Mouse (Mus musculus): ENCODE measurements at regions not wholly inside any gene's neighbourhood (a gene's known extent, or its start where the extent isn't known, plus 50 kb on each side); places are given as distances from the start of the nearest gene placed in this dataset.
A peak's percentile ranks its signal among the peaks of the same experiment; 100 is the strongest.

DNA sequence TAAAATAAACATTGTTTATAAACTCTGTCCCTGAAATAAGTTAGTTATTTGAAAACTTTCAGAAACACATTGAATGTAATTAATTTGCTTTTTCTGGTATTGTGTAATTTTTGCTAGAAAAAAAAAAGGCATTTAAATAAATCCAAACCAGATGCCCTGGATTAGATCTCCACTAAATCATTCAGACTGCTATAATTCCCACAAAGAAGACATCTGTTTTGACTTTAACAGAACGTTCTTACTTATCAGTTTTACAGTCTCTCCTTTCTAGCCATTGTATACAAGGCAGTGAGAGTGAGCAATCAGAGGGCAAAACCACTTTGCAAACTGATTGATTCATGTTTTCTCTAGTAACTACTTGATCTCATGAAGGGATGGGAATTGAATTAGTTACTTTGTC, 478.8 kb downstream of the Slitrk6 start:
- no peaks in the 10 kb centered on the region for H3K9me3 ChIP-seq
- no peaks in the 10 kb centered on the region for H3K4me1 ChIP-seq
- no peak overlapping the region for H3K9ac ChIP-seq
- no peaks in the 10 kb centered on the region for H3K27me3 ChIP-seq
- no peaks in the 10 kb centered on the region for H3K36me3 ChIP-seq
- H3K27ac ChIP-seq, result no peak overlapping the region
- WGBS, result 7% methylated on average over 1 of the region's 1 CpGs
- H3K4me3 ChIP-seq, result no peak overlapping the region
- ATAC-seq (ENCODE audit: borderline replicate concordance, extremely low read depth, low FRiP score, low TSS enrichment), result no peak
- H3K4me2 ChIP-seq, result no peak overlapping the region

DNA sequence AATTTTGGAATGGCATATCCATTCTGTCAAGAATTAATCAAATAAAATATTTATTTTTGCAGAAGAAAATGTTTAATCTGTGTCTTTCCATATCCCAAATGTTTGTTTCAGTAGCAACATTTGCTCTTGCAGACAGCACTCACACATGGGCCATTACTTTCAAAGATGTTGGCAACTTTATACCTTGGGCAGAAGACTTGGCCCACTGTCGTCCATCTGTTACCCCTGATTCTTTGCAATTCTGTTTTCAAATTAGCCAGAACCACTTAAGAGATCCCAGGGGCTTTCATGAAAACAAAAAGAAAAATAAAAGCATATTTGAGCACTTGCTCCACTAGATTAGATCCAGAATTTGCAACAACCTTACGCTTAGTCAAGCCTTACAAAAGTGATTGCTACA, 483.7 kb downstream of the Slitrk6 start:
- Histone ChIP-seq H3K4me1 (no peaks in the 10 kb centered on the region), H3K4me3 (no peak overlapping the region), H3K27me3 (no peaks in the 10 kb centered on the region), H3K27ac (no peak overlapping the region), H3K36me3 (no peaks in the 10 kb centered on the region), H3K9ac (no peak overlapping the region), H3K9me3 (no peaks in the 10 kb centered on the region), H3K4me2 (no peak overlapping the region)
- WGBS, result 77% methylated on average over 2 of the region's 2 CpGs
- ATAC-seq (ENCODE audit: borderline replicate concordance, extremely low read depth, low FRiP score, low TSS enrichment), result no peak

DNA sequence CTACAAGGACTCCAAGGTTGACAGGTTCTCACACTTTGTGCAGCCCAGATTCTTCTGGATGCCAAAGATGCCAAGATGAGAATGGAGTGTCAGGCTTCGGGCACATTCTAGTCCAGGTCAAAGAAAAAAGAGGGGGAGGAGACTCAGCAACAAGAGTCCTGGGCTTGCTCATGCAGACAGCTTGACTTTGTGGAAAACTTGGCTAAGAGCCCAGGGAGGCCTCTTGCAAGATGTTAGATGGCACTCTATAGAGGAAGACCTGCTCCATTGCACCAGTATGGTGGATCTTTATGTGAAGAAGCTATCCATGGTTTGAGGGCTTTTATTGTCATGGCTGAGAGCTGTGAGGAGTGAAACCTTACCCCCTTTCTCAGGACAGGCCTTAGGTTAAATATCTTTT, 510.5 kb downstream of the Slitrk6 start:
- no peak overlapping the region for H3K4me3 ChIP-seq
- no peaks in the 10 kb centered on the region for H3K36me3 ChIP-seq
- 46% methylated on average over 1 of the region's 1 CpGs for WGBS
- no peaks in the 10 kb centered on the region for H3K9me3 ChIP-seq
- no peaks in the 10 kb centered on the region for H3K4me1 ChIP-seq
- no peak overlapping the region for H3K4me2 ChIP-seq
- H3K27ac ChIP-seq, result no peak overlapping the region
- ATAC-seq (ENCODE audit: borderline replicate concordance, extremely low read depth, low FRiP score, low TSS enrichment), result no peak
- H3K9ac ChIP-seq, result no peak overlapping the region
- no peaks in the 10 kb centered on the region for H3K27me3 ChIP-seq

DNA sequence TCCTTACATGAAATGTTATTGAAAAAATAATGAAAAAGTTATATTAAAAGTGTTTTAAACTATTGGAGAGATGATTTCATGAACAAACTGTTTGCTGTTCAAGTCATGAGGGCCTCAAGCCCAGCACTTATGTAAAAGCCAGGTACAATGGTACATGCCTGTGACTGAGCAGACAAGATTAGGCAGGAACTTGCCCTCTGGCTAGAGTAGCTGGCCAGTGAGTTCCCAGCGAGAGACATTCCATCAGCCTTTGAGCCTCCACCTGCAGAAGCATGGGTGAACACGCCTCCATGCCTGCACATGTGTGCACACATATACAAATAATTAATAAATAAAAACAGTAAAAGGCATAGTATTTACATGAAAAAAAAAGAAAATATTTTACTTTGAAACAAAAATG, 511.4 kb downstream of the Slitrk6 start:
- H3K9ac ChIP-seq, result no peak overlapping the region
- no peaks in the 10 kb centered on the region for H3K9me3 ChIP-seq
- H3K27me3 ChIP-seq, result no peaks in the 10 kb centered on the region
- WGBS, result 88% methylated on average over 2 of the region's 2 CpGs
- no peak overlapping the region for H3K27ac ChIP-seq
- H3K4me1 ChIP-seq, result no peaks in the 10 kb centered on the region
- no peak overlapping the region for H3K4me3 ChIP-seq
- no peak overlapping the region for H3K4me2 ChIP-seq
- no peaks in the 10 kb centered on the region for H3K36me3 ChIP-seq
- ATAC-seq (ENCODE audit: borderline replicate concordance, extremely low read depth, low FRiP score, low TSS enrichment), result no peak

DNA sequence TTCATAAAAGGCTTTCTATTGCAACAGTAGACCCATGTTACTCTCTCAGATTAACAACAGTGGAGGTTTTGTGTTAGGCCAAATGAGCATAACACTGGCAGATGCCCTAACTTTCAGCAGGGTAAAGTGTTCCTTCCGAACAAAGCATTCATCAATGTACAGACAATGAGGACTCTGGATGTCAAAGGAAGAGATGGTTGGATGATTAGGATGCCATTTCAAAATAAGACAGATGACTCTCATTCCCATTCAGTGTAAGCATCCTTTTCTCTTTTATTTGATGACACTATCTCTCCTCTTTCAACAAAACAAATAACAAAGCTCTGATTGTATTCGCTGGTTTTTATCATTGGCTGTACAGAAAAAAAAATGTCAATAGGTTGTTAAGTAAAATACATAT, 516.1 kb downstream of the Slitrk6 start:
- 73% methylated on average over 2 of the region's 2 CpGs for WGBS
- ATAC-seq (ENCODE audit: borderline replicate concordance, extremely low read depth, low FRiP score, low TSS enrichment), result no peak

DNA sequence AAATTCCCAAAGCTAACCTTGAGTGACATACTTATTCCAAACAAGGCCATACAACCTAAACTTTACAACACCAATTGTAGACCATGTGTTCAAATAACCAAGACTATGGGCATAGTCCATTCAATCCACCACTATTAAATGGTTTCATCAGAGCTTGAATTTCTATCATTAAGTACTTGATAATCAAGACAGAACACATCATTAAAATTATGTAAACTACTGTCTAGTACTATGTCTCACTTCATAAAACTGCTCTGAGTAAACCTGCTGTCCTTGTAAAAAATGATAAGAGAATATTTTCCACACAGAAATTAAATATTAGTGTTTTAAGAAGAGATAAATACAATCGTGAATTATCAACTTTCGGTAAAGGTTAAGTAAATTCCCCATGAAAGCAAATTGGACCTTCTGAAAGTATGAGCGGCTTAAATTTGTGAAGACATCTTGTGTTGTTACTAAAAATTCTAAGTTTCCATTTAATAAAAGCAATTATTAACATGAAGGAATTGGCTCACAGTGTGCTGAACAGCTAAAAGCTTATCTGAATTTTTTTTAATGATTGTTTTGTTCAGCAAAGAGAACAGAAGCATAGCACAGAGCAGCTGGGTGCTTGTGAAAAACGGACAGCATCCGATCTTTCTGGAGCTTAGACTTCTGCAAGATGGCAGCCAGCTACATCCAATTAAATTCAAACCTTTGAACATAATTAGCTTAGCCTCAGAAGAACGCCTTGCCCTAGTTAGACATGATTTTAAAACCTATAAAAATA, 530.1 kb downstream of the Slitrk6 start:
- Histone ChIP-seq H3K9ac (no peak overlapping the region), H3K9me3 (no peaks in the 10 kb centered on the region), H3K4me1 (no peaks in the 10 kb centered on the region), H3K4me2 (no peak overlapping the region), H3K27me3 (no peaks in the 10 kb centered on the region), H3K36me3 (no peaks in the 10 kb centered on the region), H3K4me3 (no peak overlapping the region), H3K27ac (no peak overlapping the region)
- peak; percentile 89; the same call in 1 of the 2 replicates for ATAC-seq (ENCODE audit: borderline replicate concordance, extremely low read depth, low FRiP score, low TSS enrichment)
- WGBS, result 32% methylated on average over 6 of the region's 6 CpGs

More for the DNA sequence above, 516.1 kb downstream of the Slitrk6 start:
- Histone ChIP-seq H3K27ac (no peak overlapping the region), H3K36me3 (no peaks in the 10 kb centered on the region), H3K9me3 (no peaks in the 10 kb centered on the region), H3K4me2 (no peak overlapping the region), H3K4me1 (no peaks in the 10 kb centered on the region), H3K9ac (no peak overlapping the region), H3K4me3 (no peak overlapping the region), H3K27me3 (no peaks in the 10 kb centered on the region)

DNA sequence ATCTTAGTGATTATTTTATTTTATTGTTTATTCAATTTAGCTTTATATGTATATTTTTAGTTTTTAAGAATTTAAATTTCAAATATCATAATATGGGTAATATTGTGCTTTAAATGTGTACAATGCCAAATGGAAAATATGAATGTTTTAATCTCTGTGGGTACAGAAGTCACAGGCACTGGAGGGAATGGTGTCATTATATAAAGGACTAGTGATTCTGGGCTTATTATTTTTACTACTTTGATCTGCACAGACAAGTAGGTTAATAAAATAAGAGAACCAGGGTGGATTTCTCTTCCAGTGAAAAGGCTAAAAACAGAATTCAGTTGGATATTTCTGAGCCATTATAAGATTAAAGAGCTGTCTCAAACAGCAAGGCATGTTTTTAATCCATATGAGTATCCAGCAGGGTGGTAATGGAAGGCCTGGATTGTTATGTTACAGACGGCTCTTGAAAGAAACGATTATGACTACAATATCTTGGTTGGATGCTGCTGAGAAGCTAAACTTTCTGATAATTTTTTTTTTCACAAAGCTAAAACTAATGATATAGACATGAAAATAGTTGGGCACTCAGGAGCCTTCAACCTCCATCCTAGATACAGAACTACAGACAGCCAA, 563.9 kb downstream of the Slitrk6 start:
- no peaks in the 10 kb centered on the region for H3K9me3 ChIP-seq
- no peak for ATAC-seq (ENCODE audit: borderline replicate concordance, extremely low read depth, low FRiP score, low TSS enrichment)
- H3K27me3 ChIP-seq, result no peaks in the 10 kb centered on the region
- WGBS, result 74% methylated on average over 2 of the region's 2 CpGs
- no peak overlapping the region for H3K4me2 ChIP-seq
- no peak overlapping the region for H3K27ac ChIP-seq
- H3K36me3 ChIP-seq, result no peaks in the 10 kb centered on the region
- no peak overlapping the region for H3K9ac ChIP-seq
- H3K4me1 ChIP-seq, result no peaks in the 10 kb centered on the region
- no peak overlapping the region for H3K4me3 ChIP-seq

DNA sequence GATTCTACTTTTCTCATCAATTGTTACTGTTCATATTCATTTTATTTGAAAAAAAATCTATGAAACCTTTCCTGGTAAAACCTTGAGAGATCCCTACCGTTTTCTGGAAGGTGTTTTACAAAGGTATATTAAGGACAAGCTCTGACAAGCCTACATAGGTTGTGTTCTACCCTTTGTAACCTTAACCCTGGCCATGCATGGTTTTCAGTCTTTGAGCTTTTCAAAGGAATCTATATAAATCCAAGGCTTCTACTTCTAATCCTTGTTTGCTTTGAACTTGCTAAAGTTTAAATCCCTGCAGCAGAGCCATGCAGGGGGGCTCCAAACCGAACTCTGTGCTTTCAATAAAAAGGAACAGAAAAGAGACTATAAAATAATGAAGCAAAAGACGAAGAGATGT, 564.5 kb downstream of the Slitrk6 start:
- no peak for ATAC-seq (ENCODE audit: borderline replicate concordance, extremely low read depth, low FRiP score, low TSS enrichment)
- whole genome bisulfite sequencing, result 71% methylated on average over 3 of the region's 3 CpGs

DNA sequence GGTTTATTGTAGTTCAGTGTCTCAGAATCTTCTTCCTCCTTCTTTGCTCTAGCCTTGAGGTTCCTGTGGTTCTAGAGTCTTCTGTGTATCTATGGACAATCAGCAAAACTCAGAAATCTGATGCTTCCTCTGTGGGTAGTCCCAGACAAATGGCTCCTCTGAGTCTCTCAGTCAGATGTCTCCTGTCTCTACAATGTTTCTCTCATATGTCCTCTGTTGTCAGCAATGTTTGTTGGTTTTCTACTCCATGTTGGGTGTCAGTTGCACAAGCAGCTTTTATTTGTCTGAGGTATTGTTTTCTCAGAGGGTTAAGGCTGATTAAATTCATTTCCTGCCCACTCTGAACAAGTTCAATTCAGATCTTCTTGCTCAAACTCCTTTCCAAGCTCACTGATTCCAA, 575.8 kb downstream of the Slitrk6 start:
- Histone ChIP-seq H3K36me3 (no peaks in the 10 kb centered on the region), H3K27me3 (no peaks in the 10 kb centered on the region), H3K4me2 (no peak overlapping the region), H3K4me3 (no peak overlapping the region), H3K4me1 (no peaks in the 10 kb centered on the region), H3K9me3 (no peaks in the 10 kb centered on the region), H3K27ac (no peak overlapping the region), H3K9ac (no peak overlapping the region)
- no peak for ATAC-seq (ENCODE audit: borderline replicate concordance, extremely low read depth, low FRiP score, low TSS enrichment)

More for the DNA sequence above, 564.5 kb downstream of the Slitrk6 start:
- no peaks in the 10 kb centered on the region for H3K27me3 ChIP-seq
- no peaks in the 10 kb centered on the region for H3K36me3 ChIP-seq
- H3K4me3 ChIP-seq, result no peak overlapping the region
- no peaks in the 10 kb centered on the region for H3K9me3 ChIP-seq
- no peaks in the 10 kb centered on the region for H3K4me1 ChIP-seq
- no peak overlapping the region for H3K9ac ChIP-seq
- no peak overlapping the region for H3K27ac ChIP-seq
- H3K4me2 ChIP-seq, result no peak overlapping the region

DNA sequence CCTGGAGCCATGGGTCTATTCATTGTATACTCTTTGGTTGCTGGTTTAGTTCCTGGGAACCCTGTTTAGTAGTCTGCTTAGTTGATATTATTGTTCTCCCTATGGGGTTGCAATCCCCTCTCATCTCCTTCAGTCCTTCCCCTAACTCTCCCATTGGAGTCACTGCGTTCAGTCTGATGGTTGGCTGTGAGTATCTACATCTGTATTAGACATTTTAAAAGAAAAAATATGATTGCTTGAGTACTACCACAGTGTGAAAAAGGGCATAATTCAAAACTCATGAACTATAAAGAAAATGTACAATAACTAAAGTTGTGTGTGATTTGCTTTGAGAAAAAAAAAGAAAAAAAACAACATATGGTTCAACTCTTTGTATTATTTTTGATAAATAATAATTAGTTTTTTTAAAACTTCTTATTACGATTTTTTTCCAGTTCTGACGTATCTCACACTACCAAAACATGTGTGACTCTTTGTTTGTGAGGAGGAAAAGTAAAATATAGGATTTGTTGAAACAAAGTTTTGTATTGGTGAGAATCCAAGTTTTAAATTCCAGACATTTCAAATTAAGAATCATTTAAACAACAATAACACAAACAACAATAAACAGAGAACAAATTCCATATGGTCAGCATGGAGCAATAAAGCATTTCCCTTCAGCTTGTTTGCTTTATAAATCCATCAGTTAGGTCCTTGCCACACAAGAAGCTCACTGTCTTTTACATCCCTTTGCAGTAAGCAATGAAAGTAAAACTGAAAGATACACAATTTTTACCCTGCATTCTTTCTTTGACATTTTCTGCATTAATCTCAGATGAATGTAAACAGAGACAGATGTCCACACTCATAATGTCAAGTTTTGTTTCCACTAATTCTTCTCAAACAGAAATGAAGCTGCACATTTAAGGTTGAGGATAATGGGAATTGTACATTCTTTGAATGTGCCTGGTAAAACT, 583.5 kb downstream of the Slitrk6 start:
- Histone ChIP-seq H3K4me2 (no peak overlapping the region), H3K27me3 (no peaks in the 10 kb centered on the region), H3K4me3 (no peak overlapping the region), H3K9ac (no peak overlapping the region), H3K27ac (peak overlapping the region; percentile 67), H3K9me3 (no peaks in the 10 kb centered on the region), H3K36me3 (no peaks in the 10 kb centered on the region), H3K4me1 (no peaks in the 10 kb centered on the region)
- peak; percentile 93; the same call in 1 of the 2 replicates for ATAC-seq (ENCODE audit: borderline replicate concordance, extremely low read depth, low FRiP score, low TSS enrichment)
- 36% methylated on average over 3 of the region's 3 CpGs for WGBS

DNA sequence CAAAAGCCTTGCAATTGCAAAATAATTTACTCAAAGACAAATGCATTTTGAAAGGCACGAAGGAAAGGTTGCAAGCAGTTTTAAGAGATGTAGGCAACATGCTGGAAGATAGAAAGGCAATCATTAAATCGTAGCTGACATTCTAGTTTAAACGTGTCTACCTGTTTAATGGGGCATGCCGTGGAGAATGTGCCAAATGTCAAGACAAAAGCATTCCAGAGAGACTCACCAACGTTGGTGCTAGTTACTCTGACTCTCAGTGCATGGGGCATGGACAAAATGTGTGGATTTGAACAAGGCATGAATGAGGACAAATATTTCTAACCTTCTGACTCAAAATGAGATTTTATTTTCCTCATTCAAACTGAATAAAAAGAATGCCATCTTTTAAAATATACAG, 586.3 kb downstream of the Slitrk6 start:
- Histone ChIP-seq H3K9me3 (no peaks in the 10 kb centered on the region), H3K4me1 (no peaks in the 10 kb centered on the region), H3K9ac (no peak overlapping the region), H3K36me3 (no peaks in the 10 kb centered on the region), H3K27me3 (no peaks in the 10 kb centered on the region), H3K4me3 (no peak overlapping the region), H3K27ac (no peak overlapping the region), H3K4me2 (no peak overlapping the region)
- 43% methylated on average over 5 of the region's 5 CpGs for WGBS
- no peak for ATAC-seq (ENCODE audit: borderline replicate concordance, extremely low read depth, low FRiP score, low TSS enrichment)

DNA sequence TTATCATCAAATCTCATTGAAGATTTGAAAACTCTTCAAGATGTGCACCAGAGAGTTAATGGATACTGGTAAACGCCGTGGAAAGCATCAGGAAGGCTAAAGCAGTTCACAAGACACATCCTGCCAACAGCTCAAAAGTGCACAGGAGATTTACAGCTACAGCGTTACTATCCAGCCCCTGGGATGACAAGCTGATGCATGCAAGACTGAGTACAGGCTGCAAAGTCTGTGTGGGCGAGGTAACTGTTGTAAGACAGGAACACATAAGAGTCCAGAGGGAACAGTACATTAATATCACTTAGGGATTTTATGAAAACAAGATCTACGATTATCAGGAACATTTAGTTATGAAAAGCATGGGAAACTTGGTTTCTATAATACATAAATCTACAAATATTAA, 626.7 kb downstream of the Slitrk6 start:
- no peak overlapping the region for H3K4me2 ChIP-seq
- peaks cover 3% of the 10 kb centered on the region; the same call in 1 of the 2 replicates for H3K4me1 ChIP-seq
- no peaks in the 10 kb centered on the region for H3K9me3 ChIP-seq
- no peaks in the 10 kb centered on the region for H3K27me3 ChIP-seq
- no peak overlapping the region for H3K27ac ChIP-seq
- 49% methylated on average over 5 of the region's 5 CpGs for WGBS
- H3K4me3 ChIP-seq, result no peak overlapping the region
- no peak for ATAC-seq (ENCODE audit: borderline replicate concordance, extremely low read depth, low FRiP score, low TSS enrichment)
- H3K9ac ChIP-seq, result no peak overlapping the region
- H3K36me3 ChIP-seq, result no peaks in the 10 kb centered on the region

Measured in lung, embryonic 15.5 days (tissue).